Mouse (Mus musculus) limb, embryonic 14.5 days (tissue): ENCODE results near the gene Tmem258. TPM values are rescaled to one million over a fixed set of nuclear protein-coding genes. Genes with fewer than 3 reads are reported as not detected.
"Not testable (repeated sequence)": the region's sequence is repeated elsewhere in the genome, so short reads cannot be mapped to it uniquely, and the experiment has no call there.

Experiments used
- ATAC-seq: fragments of 200-750 bp; cut with Nextera tagmentation; 2 replicates; pipeline ENCODE4 v1.8.0; 2017; ENCODE audit warnings: low read depth, moderate number of reproducible peaks, moderate TSS enrichment; ENCODE audit not compliant: low FRiP score
- DNase-seq: peaks from one replicate; pipeline ENCODE4 v3.0.0-alpha.2; 2015; ENCODE audit warnings: low spot score
- H3K27ac ChIP-seq: fragments of 300-500 bp; sonication (generic); replicated peaks from 2 replicates; pipeline ENCODE4 v1.5.1; 2014; ENCODE audit warnings: low read depth, mild to moderate bottlenecking, low read length, moderate library complexity, mixed read lengths
- H3K27me3 ChIP-seq: fragments of 300-500 bp; sonication (generic); 2 replicates; pipeline ENCODE4 v1.6.1; 2014; ENCODE audit warnings: low read length, mixed read lengths; ENCODE audit not compliant: control insufficient read depth, insufficient read depth
- H3K36me3 ChIP-seq: fragments of 300-500 bp; sonication (generic); 2 replicates; pipeline ENCODE4 v1.6.1; 2014; ENCODE audit warnings: mild to moderate bottlenecking, low read length, moderate library complexity, mixed read lengths; ENCODE audit not compliant: control insufficient read depth, insufficient read depth
- H3K4me1 ChIP-seq: fragments of 300-500 bp; sonication (generic); 2 replicates; pipeline ENCODE4 v1.6.1; 2014; ENCODE audit warnings: antibody characterized with exemption, low read length, mixed read lengths; ENCODE audit not compliant: control insufficient read depth, insufficient read depth
- H3K4me2 ChIP-seq: fragments of 300-500 bp; sonication (generic); replicated peaks from 2 replicates; pipeline ENCODE4 v1.6.1; 2014; ENCODE audit warnings: low read depth, mild to moderate bottlenecking, low read length, moderate library complexity; ENCODE audit not compliant: severe bottlenecking
- H3K4me3 ChIP-seq: fragments of 300-500 bp; sonication (generic); replicated peaks from 2 replicates; pipeline ENCODE4 v1.5.1; 2014; ENCODE audit warnings: low read length
- H3K9ac ChIP-seq: fragments of 300-500 bp; sonication (generic); 2 replicates; pipeline ENCODE4 v1.6.1; 2014; ENCODE audit warnings: mild to moderate bottlenecking, low read depth, low read length, moderate library complexity; ENCODE audit not compliant: severe bottlenecking
- H3K9me3 ChIP-seq: fragments of 300-500 bp; sonication (generic); 2 replicates; pipeline ENCODE4 v1.6.1; 2016; ENCODE audit warnings: low read length; ENCODE audit not compliant: control insufficient read depth
- POLR2A ChIP-seq: fragments of 200-500 bp; IDR thresholded peaks from 2 replicates; pipeline ENCODE4 v1.8.0; 2012; ENCODE audit warnings: inconsistent platforms, mild to moderate bottlenecking, moderate library complexity, borderline replicate concordance; ENCODE audit not compliant: insufficient read depth, insufficient read length; ENCODE audit errors: extremely low read depth
- WGBS: fragments of 180-500 bp; shearing (Covaris S2); extraction: QIAGEN DNeasy Blood & Tissue Kit; methylation state at CpG from one replicate; pipeline ENCODE4 v1.1.7; 2014; 5-methylcytosine and 5-hydroxymethylcytosine counted together
- polyA plus RNA-seq, 2 experiments: library from polyadenylated mRNA; depleted of rRNA in 1 of 2; stranded (reverse) in 1 of 2; unstranded in 1 of 2; fragments of >200 nt; fragmentation: Nextera tagmentation in 1 of 2; extraction: Ambion mirVana in 1 of 2; gene quantifications; 2 replicates each; pipeline versions ENCODE4 v1.2.1 to v1.2.3; 2012 to 2014

Tmem258 gene
- polyA plus RNA-seq (2012; rRNA removed) (178 and 186 TPM in 2 replicates), polyA plus RNA-seq (2014; fragmentation: Nextera tagmentation; extraction: Ambion mirVana) (484 and 516 TPM in 2 replicates)

DNA sequence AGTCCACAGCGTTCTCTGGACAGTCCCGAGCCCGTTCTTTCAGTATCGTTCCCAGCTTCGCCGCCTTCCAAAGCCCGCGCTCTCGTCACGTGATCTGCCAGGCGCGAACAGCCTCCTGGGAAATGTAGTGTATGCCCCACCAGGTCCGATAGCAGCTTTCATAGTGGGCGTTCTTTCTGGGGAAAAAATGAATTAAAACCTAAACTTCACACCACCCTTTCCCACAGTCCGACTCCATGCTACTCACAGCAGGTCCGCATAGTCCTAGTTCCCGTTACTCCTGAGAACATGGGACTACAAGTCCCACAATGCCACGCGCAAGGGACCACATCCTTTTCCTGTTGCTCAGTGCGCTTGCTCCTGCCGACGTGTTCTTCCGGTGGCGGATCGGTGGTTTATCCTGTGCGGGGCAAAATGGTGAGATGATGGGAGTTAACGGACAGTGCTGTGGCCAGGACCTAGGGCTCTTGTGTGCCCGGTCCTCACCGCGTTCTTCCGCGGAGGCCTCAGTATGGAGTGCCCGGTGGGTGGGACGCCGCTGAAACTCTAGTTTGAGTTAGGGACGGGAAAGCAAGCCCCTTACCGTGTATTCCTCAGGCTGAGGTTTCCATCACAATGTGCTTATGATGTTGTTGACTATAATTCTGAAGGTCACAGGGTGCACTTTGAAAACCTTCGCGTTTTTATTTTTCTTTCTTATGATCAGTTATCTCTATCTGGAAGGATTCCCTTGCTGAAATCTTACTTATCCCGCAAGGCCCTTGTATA, at the start of gene Tmem258, which contains the start of gene Fen1:
TSS of gene Tmem258 (plus strand) at position 167 of the 768 bp plus-strand sequence.
TSS of gene Fen1 (minus strand) at position 322 of the 768 bp plus-strand sequence.
- no peak; the same call in 1 of the 2 replicates for TF ChIP-seq POLR2A
- H3K4me1 ChIP-seq, result peaks cover 8% of the 10 kb centered on the region
- WGBS, result under 1% methylated on average over 39 of the region's 40 CpGs
- peak within 1 kb of the TSS; percentile 48 for H3K27ac ChIP-seq
- peak; percentile 92 for ATAC-seq
- H3K4me3 ChIP-seq, result peak within 1 kb of the TSS; percentile 90
- DNase-seq, result peak; percentile 89
- H3K9me3 ChIP-seq, result no peaks in the 10 kb centered on the region
- H3K9ac ChIP-seq, result peak within 1 kb of the TSS; percentile 77
- H3K4me2 ChIP-seq, result peak within 1 kb of the TSS; percentile 88
- H3K36me3 ChIP-seq, result peaks cover 54% of the 10 kb centered on the region
- H3K27me3 ChIP-seq, result no peaks in the 10 kb centered on the region

DNA sequence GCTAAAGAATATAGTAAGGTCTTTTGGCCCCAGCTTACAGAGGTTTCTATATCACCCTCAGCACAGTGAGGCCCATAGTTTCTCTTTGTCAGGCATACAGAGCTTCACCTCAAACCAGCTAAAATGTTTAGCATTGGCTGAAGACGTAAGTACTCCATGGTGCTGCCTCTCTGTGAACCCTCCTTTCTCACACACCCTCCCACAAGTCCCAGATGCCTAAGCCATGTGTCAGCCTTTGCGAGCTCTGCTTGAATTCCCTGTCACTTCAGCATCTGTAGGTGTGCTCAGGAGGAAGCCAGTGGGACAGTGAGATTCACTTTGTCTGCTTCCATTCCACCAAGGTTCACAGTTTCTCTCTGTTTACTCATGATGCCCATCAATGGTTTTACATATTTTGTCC, 46.1 kb upstream of the Tmem258 start:
- H3K27me3 ChIP-seq, result no peaks in the 10 kb centered on the region
- H3K4me3 ChIP-seq, result no peak overlapping the region
- H3K27ac ChIP-seq, result no peak overlapping the region
- 51% methylated on average over 2 of the region's 2 CpGs for WGBS
- H3K9me3 ChIP-seq, result 0 out of 2 replicates have a peak, but pooled peaks cover 3% of the 10 kb centered on the region
- no peak overlapping the region for H3K9ac ChIP-seq
- no peaks in the 10 kb centered on the region for H3K4me1 ChIP-seq
- no peaks in the 10 kb centered on the region for H3K36me3 ChIP-seq
- ATAC-seq (no peak), DNase-seq (no peak)
- H3K4me2 ChIP-seq, result no peak overlapping the region
- TF ChIP-seq POLR2A, result no peak

DNA sequence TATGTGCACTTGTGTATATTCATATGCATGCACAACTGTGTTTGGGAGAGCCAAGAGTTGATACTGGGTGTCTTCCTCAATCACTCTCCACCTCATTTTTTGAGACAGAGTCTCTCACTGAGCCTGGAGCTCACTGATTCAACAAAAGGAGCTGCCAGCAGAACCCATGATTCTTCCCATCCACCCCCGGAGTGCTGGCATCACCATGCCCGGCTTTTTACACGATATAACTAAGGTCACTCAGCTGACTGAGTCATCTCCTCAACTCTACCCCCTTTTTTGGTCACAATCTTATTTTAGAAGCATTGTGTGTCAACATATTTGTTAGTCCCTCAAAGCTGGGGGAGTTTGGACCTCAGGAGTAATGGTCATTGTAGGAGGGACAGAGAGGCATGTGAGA, 39.9 kb upstream of the Tmem258 start:
- Histone ChIP-seq H3K36me3 (no peaks in the 10 kb centered on the region), H3K4me1 (no peaks in the 10 kb centered on the region), H3K4me2 (no peak overlapping the region), H3K27me3 (no peaks in the 10 kb centered on the region), H3K9ac (no peak overlapping the region), H3K27ac (no peak overlapping the region), H3K4me3 (no peak overlapping the region), H3K9me3 (no peaks in the 10 kb centered on the region)
- DNase-seq (no peak), ATAC-seq (no peak)
- no peak for TF ChIP-seq POLR2A
- 87% methylated on average over 3 of the region's 3 CpGs for WGBS

DNA sequence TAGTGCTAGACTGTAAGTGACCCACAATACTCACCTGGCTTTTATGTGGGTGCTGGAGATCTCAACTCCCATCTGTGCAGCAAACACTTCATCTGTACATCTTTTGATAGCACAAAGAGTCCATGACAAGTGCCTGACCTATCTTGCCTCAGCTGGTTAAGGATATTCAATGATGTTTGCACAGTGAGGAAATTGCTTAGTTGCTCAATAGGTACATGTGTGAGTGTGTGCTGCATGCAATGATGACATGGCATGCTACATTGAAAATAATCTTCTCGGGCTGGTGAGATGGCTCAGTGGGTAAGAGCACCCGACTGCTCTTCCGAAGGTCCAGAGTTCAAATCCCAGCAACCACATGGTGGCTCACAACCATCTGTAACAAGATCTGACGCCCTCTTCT, 37.9 kb upstream of the Tmem258 start:
- H3K4me3 ChIP-seq, H3K36me3 ChIP-seq, H3K27me3 ChIP-seq, H3K9ac ChIP-seq, DNase-seq, ATAC-seq, H3K4me1 ChIP-seq, H3K9me3 ChIP-seq, H3K27ac ChIP-seq, H3K4me2 ChIP-seq: not testable (repeated sequence)
- WGBS, result 78% methylated on average over 4 of the region's 4 CpGs

DNA sequence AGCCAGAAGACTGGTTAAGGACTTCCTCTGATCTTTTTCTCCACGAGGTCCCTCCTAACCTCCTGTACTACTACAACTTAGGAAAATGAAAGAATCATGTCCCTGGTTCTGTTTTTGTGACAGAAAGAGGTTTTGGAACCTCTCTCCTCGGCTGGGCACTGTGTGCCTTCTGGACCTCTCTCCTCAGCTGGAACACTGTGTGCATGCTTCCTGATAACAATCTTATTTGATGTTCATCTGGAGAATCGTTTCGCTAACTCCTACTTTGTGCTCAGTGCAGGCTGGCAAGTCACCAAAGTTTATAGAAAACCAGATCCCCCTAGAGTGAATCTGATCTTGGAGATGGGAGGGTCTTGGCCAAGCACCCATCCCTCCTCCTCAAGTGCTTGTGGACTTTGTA, 36.7 kb upstream of the Tmem258 start:
- no peak overlapping the region for H3K9ac ChIP-seq
- H3K27me3 ChIP-seq, result no peaks in the 10 kb centered on the region
- H3K36me3 ChIP-seq, result no peaks in the 10 kb centered on the region
- no peak for TF ChIP-seq POLR2A
- H3K4me2 ChIP-seq, result no peak overlapping the region
- ATAC-seq (no peak), DNase-seq (no peak)
- H3K9me3 ChIP-seq, result no peaks in the 10 kb centered on the region
- H3K4me3 ChIP-seq, result no peak overlapping the region
- WGBS, result 75% methylated on average over 4 of the region's 4 CpGs
- H3K4me1 ChIP-seq, result no peaks in the 10 kb centered on the region
- no peak overlapping the region for H3K27ac ChIP-seq
